Mouse (Mus musculus) lung, adult 2 months (tissue): ENCODE results near the gene Rcn2.

Source experiments
- CTCF ChIP-seq: fragments of 200-500 bp; IDR thresholded peaks from 2 replicates; pipeline ENCODE4 v1.5.1; 2011; ENCODE audit warnings: mild to moderate bottlenecking, low read length, control low read depth; ENCODE audit not compliant: insufficient read depth
- POLR2A ChIP-seq: fragments of 200-500 bp; IDR thresholded peaks from 2 replicates; pipeline ENCODE4 v1.6.1; 2011; ENCODE audit warnings: low read depth, mild to moderate bottlenecking, control low read depth, low read length, borderline replicate concordance; ENCODE audit errors: extremely low read depth

- TF ChIP-seq CTCF: peak; percentile 67
- no peak for TF ChIP-seq POLR2A
These were observed 33.6 kb downstream of the Rcn2 start for GRCm38 (mm10) chr9:56075264-56075663.
